Mouse (Mus musculus): ENCODE measurements around the gene Il10rb. TPM values are rescaled to one million over a fixed set of nuclear protein-coding genes. Genes with fewer than 3 reads are reported as not detected.
"Not testable (repeated sequence)": the region's sequence is repeated elsewhere in the genome, so short reads cannot be mapped to it uniquely, and the experiment has no call there.

The Il10rb gene
- total RNA-seq, 2 experiments from 2014 or later = 9.4 to 10.2 TPM

- peak in 1 of 2 experiments; percentile 26 for DNase-seq (ENCODE audit: low spot score in 2 of 2)
- intact Hi-C loops (cut with DNase I) = loop anchor here (2.0 kb wide), 1 partner anchor 34 kb away; the partner anchor contains the start of gene Ifnar2
These were observed 739 bp downstream of the Il10rb start for GRCm38 (mm10) chr16:91406585-91407220.

GRCm38 (mm10) chr16:91413102-91413844, 7.3 kb downstream of the Il10rb start:
- no peak for DNase-seq (ENCODE audit: low spot score in 2 of 2)
- intact Hi-C loops (cut with DNase I) = no loop called here

- intact Hi-C loops (cut with DNase I) = no loop called here
- no peak for DNase-seq (ENCODE audit: low spot score in 2 of 2)
These were observed 9.6 kb downstream of the Il10rb start for GRCm38 (mm10) chr16:91415391-91416189.

GRCm38 (mm10) chr16:91416357-91416756, 10.4 kb downstream of the Il10rb start:
- no peak for DNase-seq (ENCODE audit: low spot score in 2 of 2)

GRCm38 (mm10) chr16:91416938-91417337, 11.0 kb downstream of the Il10rb start:
- intact Hi-C loops (cut with DNase I) = no loop called here
- no peak for DNase-seq (ENCODE audit: low spot score in 2 of 2)

More at GRCm38 (mm10) chr16:91416357-91416756, 10.4 kb downstream of the Il10rb start:
- intact Hi-C loops (cut with DNase I) = no loop called here

- intact Hi-C loops (cut with DNase I) = no loop called here
- no peak for DNase-seq (ENCODE audit: low spot score in 2 of 2)
These were observed 12.6 kb downstream of the Il10rb start for GRCm38 (mm10) chr16:91418531-91418930.

GRCm38 (mm10) chr16:91425816-91426215, 19.9 kb downstream of the Il10rb start:
- no peak for DNase-seq (ENCODE audit: low spot score in 2 of 2)
- intact Hi-C loops (cut with DNase I) = no loop called here

- DNase-seq (ENCODE audit: low spot score in 2 of 2) = no peak
- intact Hi-C loops (cut with DNase I) = no loop called here
These were observed 20.6 kb downstream of the Il10rb start for GRCm38 (mm10) chr16:91426586-91426985.

GRCm38 (mm10) chr16:91427461-91427860, 21.5 kb downstream of the Il10rb start:
- intact Hi-C loops (cut with DNase I) = no loop called here
- DNase-seq (ENCODE audit: low spot score in 2 of 2) = no peak

GRCm38 (mm10) chr16:91428259-91428865, 22.4 kb downstream of the Il10rb start:
- intact Hi-C loops (cut with DNase I) = no loop called here
- no peak for DNase-seq (ENCODE audit: low spot score in 2 of 2)

- intact Hi-C loops (cut with DNase I) = no loop called here
- no peak for DNase-seq (ENCODE audit: low spot score in 2 of 2)
These were observed 26.9 kb downstream of the Il10rb start for GRCm38 (mm10) chr16:91432720-91433328.

GRCm38 (mm10) chr16:91433329-91433933, 27.5 kb downstream of the Il10rb start:
- intact Hi-C loops (cut with DNase I) = no loop called here
- DNase-seq (ENCODE audit: low spot score in 2 of 2) = no peak

GRCm38 (mm10) chr16:91434119-91434518, 28.2 kb downstream of the Il10rb start:
- no peak for DNase-seq (ENCODE audit: low spot score in 2 of 2)
- intact Hi-C loops (cut with DNase I) = no loop called here

- intact Hi-C loops (cut with DNase I) = no loop called here
- no peak for DNase-seq (ENCODE audit: low spot score in 2 of 2)
These were observed 32.1 kb downstream of the Il10rb start for GRCm38 (mm10) chr16:91438081-91438480.

- intact Hi-C loops (cut with DNase I) = not testable (repeated sequence)
These were observed 32.6 kb downstream of the Il10rb start for GRCm38 (mm10) chr16:91438599-91438998.

GRCm38 (mm10) chr16:91441366-91441765, 35.4 kb downstream of the Il10rb start:
- intact Hi-C loops (cut with DNase I) = loop anchor here (5.0 kb wide), 1 partner anchor 79 kb away; no protein-coding TSS in a partner anchor
- DNase-seq (ENCODE audit: low spot score in 2 of 2) = no peak

More at GRCm38 (mm10) chr16:91438599-91438998, 32.6 kb downstream of the Il10rb start:
- not testable (repeated sequence) for DNase-seq (ENCODE audit: low spot score in 2 of 2)

GRCm38 (mm10) chr16:91441811-91442240, 35.9 kb downstream of the Il10rb start:
- intact Hi-C loops (cut with DNase I) = loop anchor here (5.0 kb wide), 1 partner anchor 80 kb away; no protein-coding TSS in a partner anchor
- no peak for DNase-seq (ENCODE audit: low spot score in 2 of 2)

- intact Hi-C loops (cut with DNase I) = loop anchor here (5.0 kb wide), 1 partner anchor 80 kb away; no protein-coding TSS in a partner anchor
- peak; percentile 21 to 35 for DNase-seq (ENCODE audit: low spot score in 2 of 2)
These were observed 36.5 kb downstream of the Il10rb start for GRCm38 (mm10) chr16:91442446-91442845.

- no peak for DNase-seq (ENCODE audit: low spot score in 2 of 2)
- intact Hi-C loops (cut with DNase I) = loop anchor here (5.0 kb wide), 1 partner anchor 81 kb away; no protein-coding TSS in a partner anchor
These were observed 37.2 kb downstream of the Il10rb start for GRCm38 (mm10) chr16:91443211-91443611.

Data from left cerebral cortex, postnatal 36 days (tissue).